Mouse (Mus musculus) neural tube, embryonic 15.5 days (tissue): ENCODE data around the gene Slc34a1. TPM values are rescaled to one million over a fixed set of nuclear protein-coding genes. Genes with fewer than 3 reads are reported as not detected.

Experiments used
- ATAC-seq: fragments of 200-750 bp; cut with Nextera tagmentation; 2 replicates; pipeline ENCODE4 v1.8.0; 2017; ENCODE audit warnings: mild to moderate bottlenecking, moderate TSS enrichment, moderate library complexity; ENCODE audit not compliant: low FRiP score
- H3K27ac ChIP-seq: fragments of 300-500 bp; sonication (generic); replicated peaks from 2 replicates; pipeline ENCODE4 v1.5.1; 2015; ENCODE audit warnings: mild to moderate bottlenecking, inconsistent platforms
- H3K27me3 ChIP-seq: fragments of 300-500 bp; sonication (generic); replicated peaks from 2 replicates; pipeline ENCODE4 v1.6.1; 2015; ENCODE audit warnings: inconsistent platforms
- H3K36me3 ChIP-seq: fragments of 300-500 bp; sonication (generic); 2 replicates; pipeline ENCODE4 v1.6.1; 2015; ENCODE audit warnings: inconsistent platforms
- H3K4me1 ChIP-seq: fragments of 300-500 bp; sonication (generic); 2 replicates; pipeline ENCODE4 v1.6.1; 2015; ENCODE audit warnings: inconsistent platforms
- H3K4me2 ChIP-seq: fragments of 300-500 bp; sonication (generic); 2 replicates; pipeline ENCODE4 v1.6.1; 2015; ENCODE audit warnings: inconsistent platforms, mild to moderate bottlenecking, moderate library complexity
- H3K4me3 ChIP-seq: fragments of 300-500 bp; sonication (generic); replicated peaks from 2 replicates; pipeline ENCODE4 v1.5.1; 2015; ENCODE audit warnings: mild to moderate bottlenecking, inconsistent platforms
- H3K9ac ChIP-seq: fragments of 300-500 bp; sonication (generic); replicated peaks from 2 replicates; pipeline ENCODE4 v1.6.1; 2015; ENCODE audit warnings: mild to moderate bottlenecking, inconsistent platforms
- H3K9me3 ChIP-seq: fragments of 300-500 bp; sonication (generic); replicated peaks from 2 replicates; pipeline ENCODE4 v1.6.1; 2016; ENCODE audit warnings: inconsistent platforms
- WGBS: fragments of 180-500 bp; shearing (Covaris S2); methylation state at CpG from one replicate; pipeline ENCODE4 v1.1.7; 2015; ENCODE audit warnings: mixed read lengths; 5-methylcytosine and 5-hydroxymethylcytosine counted together
- polyA plus RNA-seq: library from polyadenylated mRNA; unstranded; fragments of >200 nt; fragmentation: Nextera tagmentation; extraction: Ambion mirVana; gene quantifications from 2 replicates; pipeline ENCODE4 v1.2.1, GENCODE M21; 2015

Slc34a1 gene
- polyA plus RNA-seq, 1 experiment from 2014 or later, result not detected

GRCm38 (mm10) chr13:55446483-55447105, 48.6 kb downstream of the Slc34a1 start:
- peak overlapping the region; percentile 90 for H3K4me3 ChIP-seq
- WGBS, result 85% methylated on average over 6 of the region's 6 CpGs
- peaks cover 38% of the 10 kb centered on the region for H3K4me1 ChIP-seq
- H3K27me3 ChIP-seq, result no peaks in the 10 kb centered on the region
- H3K36me3 ChIP-seq, result peaks cover 17% of the 10 kb centered on the region
- no peak for ATAC-seq
- H3K9me3 ChIP-seq, result no peaks in the 10 kb centered on the region
- peak overlapping the region; percentile 96 for H3K9ac ChIP-seq
- H3K27ac ChIP-seq, result 0 out of 2 replicates have a peak overlapping the region, but pooled peaks have one; percentile 95
- H3K4me2 ChIP-seq, result peak overlapping the region; percentile 87

DNA sequence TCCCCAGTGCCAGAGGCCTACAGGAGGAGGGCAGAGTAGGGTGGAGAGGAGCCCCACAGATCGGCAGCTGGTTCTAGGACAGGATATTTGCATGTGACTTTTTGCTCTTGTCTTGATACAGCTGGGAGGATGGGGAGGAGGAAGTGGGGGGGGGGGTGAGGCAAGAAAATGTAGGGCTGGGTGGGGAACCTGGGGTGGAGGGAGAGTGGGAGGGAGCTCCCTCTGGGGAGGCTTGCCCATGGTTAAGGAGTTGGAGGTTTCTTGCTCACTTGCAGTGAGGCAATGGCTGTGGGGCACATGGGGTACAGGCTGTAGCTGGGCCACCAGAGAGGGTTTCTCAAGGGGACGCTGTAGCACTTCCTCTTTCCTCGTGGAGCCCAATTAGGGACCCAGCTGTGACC, 49.6 kb downstream of the Slc34a1 start:
- no peaks in the 10 kb centered on the region for H3K27me3 ChIP-seq
- H3K9me3 ChIP-seq, result no peaks in the 10 kb centered on the region
- H3K4me1 ChIP-seq, result peaks cover 38% of the 10 kb centered on the region
- no peak overlapping the region for H3K4me2 ChIP-seq
- H3K36me3 ChIP-seq, result peaks cover 27% of the 10 kb centered on the region
- ATAC-seq, result no peak
- 57% methylated on average over 3 of the region's 3 CpGs for WGBS
- H3K9ac ChIP-seq, result no peak overlapping the region
- H3K27ac ChIP-seq, result no peak overlapping the region
- no peak overlapping the region for H3K4me3 ChIP-seq

DNA sequence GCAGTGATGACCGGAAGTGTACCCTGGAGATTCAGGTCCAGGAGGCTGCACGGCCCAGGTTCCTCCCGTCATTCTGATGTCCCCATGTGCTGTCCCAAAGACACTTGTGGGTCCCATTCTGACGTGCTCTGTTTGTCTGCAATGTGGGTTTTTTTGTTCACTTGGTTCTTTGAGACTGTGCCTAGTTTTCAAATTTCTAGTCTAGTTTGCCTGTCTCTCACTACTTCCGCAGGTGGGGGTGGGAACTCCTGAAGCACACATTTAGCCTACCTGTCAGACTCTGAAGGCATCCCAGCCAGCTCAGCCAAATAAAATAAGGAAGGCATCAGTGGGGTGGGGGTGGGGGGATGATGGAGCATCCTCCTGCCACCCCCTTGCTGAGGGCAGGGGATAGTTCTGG, 50.1 kb downstream of the Slc34a1 start:
- no peak overlapping the region for H3K4me3 ChIP-seq
- ATAC-seq, result no peak
- H3K9ac ChIP-seq, result no peak overlapping the region
- peaks cover 38% of the 10 kb centered on the region for H3K4me1 ChIP-seq
- H3K9me3 ChIP-seq, result no peaks in the 10 kb centered on the region
- no peak overlapping the region for H3K27ac ChIP-seq
- H3K36me3 ChIP-seq, result peaks cover 32% of the 10 kb centered on the region
- H3K27me3 ChIP-seq, result no peaks in the 10 kb centered on the region
- WGBS, result 89% methylated on average over 5 of the region's 5 CpGs
- H3K4me2 ChIP-seq, result no peak overlapping the region

GRCm38 (mm10) chr13:55449205-55449604, 51.2 kb downstream of the Slc34a1 start:
- Histone ChIP-seq H3K4me3 (no peak overlapping the region), H3K36me3 (peaks cover 41% of the 10 kb centered on the region), H3K4me1 (peaks cover 30% of the 10 kb centered on the region), H3K9me3 (no peaks in the 10 kb centered on the region), H3K9ac (no peak overlapping the region), H3K27ac (no peak overlapping the region), H3K4me2 (no peak overlapping the region), H3K27me3 (no peaks in the 10 kb centered on the region)
- 90% methylated on average over 9 of the region's 9 CpGs for WGBS
- ATAC-seq, result no peak

DNA sequence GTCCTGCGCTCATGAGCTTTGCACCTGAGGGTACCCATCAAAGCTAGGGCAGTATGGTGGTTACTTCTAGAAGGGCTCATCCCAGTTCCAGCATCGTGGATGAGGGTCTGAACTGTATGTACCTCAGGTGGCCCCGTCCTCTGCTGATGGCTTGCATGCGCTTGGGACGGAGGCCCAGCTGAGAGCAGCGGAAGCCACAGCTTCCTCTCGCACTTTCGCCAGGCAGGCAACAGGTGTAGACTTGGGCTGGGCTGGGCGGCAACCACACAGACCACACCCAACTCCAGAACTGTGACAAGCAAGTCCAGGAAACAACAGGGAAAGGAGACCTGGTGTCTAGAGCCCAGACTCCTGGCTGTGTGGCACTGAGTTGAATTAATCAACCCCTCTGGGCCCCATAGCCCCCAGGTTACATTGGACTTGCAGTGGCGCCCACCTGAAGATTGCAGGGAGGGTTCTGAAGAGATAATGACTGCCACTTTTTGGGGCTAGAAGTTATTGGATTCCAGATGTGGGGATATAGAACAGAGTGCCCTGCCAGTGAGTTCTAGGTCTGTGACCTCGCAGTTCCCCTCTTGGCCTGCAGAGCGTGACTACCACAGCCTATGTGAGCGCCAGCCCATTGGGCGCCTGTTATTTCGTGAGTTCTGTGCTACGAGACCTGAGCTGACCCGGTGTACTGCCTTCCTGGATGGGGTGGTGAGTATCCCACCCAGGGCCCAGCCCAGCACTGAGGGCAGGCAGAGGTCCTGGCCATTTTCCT, 51.9 kb downstream of the Slc34a1 start:
- Histone ChIP-seq H3K27ac (no peak overlapping the region), H3K36me3 (peaks cover 47% of the 10 kb centered on the region), H3K27me3 (no peaks in the 10 kb centered on the region), H3K9me3 (no peaks in the 10 kb centered on the region), H3K4me1 (peaks cover 29% of the 10 kb centered on the region), H3K4me2 (no peak overlapping the region), H3K4me3 (no peak overlapping the region), H3K9ac (no peak overlapping the region)
- no peak for ATAC-seq
- 91% methylated on average over 17 of the region's 17 CpGs for WGBS

GRCm38 (mm10) chr13:55450511-55450980, 52.6 kb downstream of the Slc34a1 start:
- H3K27ac ChIP-seq, result no peak overlapping the region
- 89% methylated on average over 11 of the region's 11 CpGs for WGBS
- no peak for ATAC-seq
- H3K9ac ChIP-seq, result no peak overlapping the region
- H3K9me3 ChIP-seq, result no peaks in the 10 kb centered on the region
- no peaks in the 10 kb centered on the region for H3K27me3 ChIP-seq
- H3K36me3 ChIP-seq, result peaks cover 53% of the 10 kb centered on the region
- H3K4me2 ChIP-seq, result no peak overlapping the region
- H3K4me3 ChIP-seq, result no peak overlapping the region
- peaks cover 29% of the 10 kb centered on the region for H3K4me1 ChIP-seq

- no peak overlapping the region for H3K27ac ChIP-seq
- WGBS, result 92% methylated on average over 10 of the region's 10 CpGs
- H3K36me3 ChIP-seq, result peaks cover 60% of the 10 kb centered on the region
- H3K9me3 ChIP-seq, result no peaks in the 10 kb centered on the region
- no peak overlapping the region for H3K4me3 ChIP-seq
- no peaks in the 10 kb centered on the region for H3K27me3 ChIP-seq
- no peak overlapping the region for H3K4me2 ChIP-seq
- peaks cover 21% of the 10 kb centered on the region for H3K4me1 ChIP-seq
- ATAC-seq, result no peak
- H3K9ac ChIP-seq, result no peak overlapping the region
Measured at GRCm38 (mm10) chr13:55451296-55451695, 53.3 kb downstream of the Slc34a1 start.

DNA sequence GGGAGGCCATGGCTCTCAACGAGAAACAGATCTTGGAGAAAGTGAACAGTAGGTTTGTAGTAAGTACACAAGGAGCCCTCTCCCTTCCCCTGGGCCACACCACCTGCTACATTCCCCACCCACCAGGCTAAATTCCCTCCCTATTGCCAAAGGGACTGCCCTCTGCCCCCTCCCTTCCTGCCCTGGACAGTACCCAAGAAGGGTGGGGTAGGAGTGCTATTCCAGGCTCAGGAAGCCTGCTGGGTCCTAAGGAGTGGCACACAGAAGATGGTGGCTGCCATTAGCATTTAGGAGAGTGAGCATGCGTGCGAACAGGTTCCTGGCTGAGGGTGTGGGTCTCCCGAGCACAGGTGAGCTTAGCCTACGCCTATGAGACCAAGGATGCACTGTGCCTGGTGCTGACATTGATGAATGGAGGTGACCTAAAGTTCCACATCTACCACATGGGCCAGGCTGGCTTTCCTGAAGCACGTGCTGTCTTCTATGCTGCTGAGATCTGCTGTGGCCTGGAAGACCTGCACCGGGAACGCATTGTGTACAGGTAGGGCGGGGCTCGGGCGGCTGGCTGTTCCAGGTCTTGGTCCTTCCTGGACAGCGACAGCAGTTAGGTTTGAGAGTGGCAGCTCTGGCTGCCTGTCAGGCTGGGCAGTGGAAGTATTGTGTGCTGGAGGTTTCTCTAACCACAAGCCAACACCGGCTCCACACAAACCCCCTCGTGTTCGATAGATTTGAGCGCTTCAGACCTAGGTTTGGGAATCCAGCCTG, 54.0 kb downstream of the Slc34a1 start:
- no peak overlapping the region for H3K9ac ChIP-seq
- peaks cover 15% of the 10 kb centered on the region for H3K4me1 ChIP-seq

DNA sequence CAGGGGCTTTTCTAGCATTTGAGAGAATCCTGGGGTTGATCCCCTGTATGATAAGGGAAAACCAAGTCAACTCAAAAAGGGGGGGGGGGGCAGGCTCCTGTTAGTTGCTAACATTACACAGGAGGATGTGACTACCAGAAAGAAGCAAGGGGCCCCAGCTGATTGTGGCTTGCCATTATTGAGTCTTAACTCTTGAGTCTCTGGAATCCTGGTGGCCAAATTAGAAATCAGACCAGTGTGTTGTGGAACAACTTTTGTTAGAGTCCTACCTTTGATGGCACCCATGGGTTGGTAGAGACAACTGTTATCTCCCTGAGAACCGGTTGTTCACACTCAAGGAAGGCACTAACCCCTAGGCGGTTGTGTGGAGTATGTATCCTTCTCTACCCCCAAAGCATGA, 65.0 kb downstream of the Slc34a1 start:
- Histone ChIP-seq H3K4me1 (peaks cover 48% of the 10 kb centered on the region), H3K36me3 (peaks cover 28% of the 10 kb centered on the region), H3K27me3 (no peaks in the 10 kb centered on the region), H3K27ac (0 out of 2 replicates have a peak overlapping the region, but pooled peaks have one; percentile 98), H3K9me3 (no peaks in the 10 kb centered on the region), H3K4me2 (peak overlapping the region; percentile 89), H3K9ac (no peak overlapping the region), H3K4me3 (no peak overlapping the region)
- no peak for ATAC-seq
- WGBS, result 65% methylated on average over 2 of the region's 2 CpGs

More for the DNA sequence above, 54.0 kb downstream of the Slc34a1 start:
- Histone ChIP-seq H3K9me3 (no peaks in the 10 kb centered on the region), H3K27ac (no peak overlapping the region), H3K4me3 (no peak overlapping the region), H3K36me3 (peaks cover 63% of the 10 kb centered on the region), H3K27me3 (no peaks in the 10 kb centered on the region), H3K4me2 (no peak overlapping the region)
- WGBS, result 95% methylated on average over 16 of the region's 16 CpGs
- no peak for ATAC-seq

DNA sequence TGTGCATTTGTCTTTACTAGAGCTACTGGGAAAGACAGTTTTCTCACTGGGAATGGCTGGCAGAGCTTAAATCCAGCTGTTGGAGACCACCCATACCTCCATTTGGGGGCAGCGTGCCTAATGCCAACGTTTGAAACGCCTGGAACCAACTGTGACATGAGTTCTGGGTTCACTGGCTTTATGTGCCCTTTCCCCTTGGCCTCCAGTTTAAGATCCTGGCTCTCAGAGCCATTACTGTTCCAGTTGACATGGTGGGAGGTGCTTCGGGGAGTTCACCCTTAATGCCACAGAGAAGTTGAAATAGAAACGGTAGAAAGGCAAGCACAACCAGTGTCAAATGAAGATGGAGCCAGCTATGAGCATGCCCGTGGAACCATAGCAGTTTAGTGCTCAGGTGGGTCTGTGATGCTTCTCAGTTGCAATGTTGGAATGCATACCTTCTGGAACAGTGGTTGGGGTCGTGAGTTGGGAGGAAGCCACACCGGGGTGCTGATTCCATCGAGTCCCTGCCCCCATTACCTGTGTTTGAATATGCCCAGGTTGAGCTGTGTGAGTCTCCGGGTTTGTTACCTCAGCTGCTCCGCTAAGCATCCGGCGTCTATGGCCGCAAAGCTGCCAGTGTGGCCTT, 65.5 kb downstream of the Slc34a1 start:
- peak; percentile 3; the same call in 1 of the 2 replicates for ATAC-seq
- Histone ChIP-seq H3K4me3 (peak overlapping the region; percentile 88), H3K4me2 (peak overlapping the region; percentile 89), H3K9me3 (no peaks in the 10 kb centered on the region), H3K4me1 (peaks cover 54% of the 10 kb centered on the region), H3K27me3 (no peaks in the 10 kb centered on the region), H3K36me3 (peaks cover 24% of the 10 kb centered on the region), H3K27ac (peak overlapping the region; percentile 98), H3K9ac (peak overlapping the region; percentile 92)
- WGBS, result 7% methylated on average over 14 of the region's 14 CpGs
